Comparison of ENCODE assay signal across 16 mouse cellular contexts in the genomic region with DNA sequence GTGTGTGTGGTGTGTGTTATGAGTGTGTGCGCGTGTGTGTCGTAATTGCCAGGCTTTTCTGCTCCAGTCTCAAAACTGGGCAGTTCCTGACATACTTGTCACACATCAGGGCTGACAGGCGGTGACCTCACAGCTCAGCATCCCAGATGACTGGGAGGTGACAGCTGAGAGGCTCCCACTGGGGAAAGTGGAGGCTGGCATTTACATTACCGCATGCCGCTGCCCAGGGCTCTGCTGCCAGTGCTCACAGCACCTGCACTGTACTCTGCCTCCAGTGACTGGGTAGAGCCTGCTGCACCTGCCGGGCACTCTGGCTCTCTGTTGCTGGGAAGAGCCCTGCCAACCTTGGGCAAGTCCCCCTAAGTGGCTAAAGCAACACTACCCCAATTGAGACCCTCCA. TPM values are rescaled to one million over a fixed set of nuclear protein-coding genes. Genes with fewer than 3 reads are reported as not detected.
"Had no signal": no experiment of that assay in that cellular context is flagged by ENCODE, and none has a peak within 500 bp of the region (broad histone marks: within the 10 kb centered on the region; RNA-seq: fewer than 3 reads in every experiment).

No protein-coding gene starts in this region.

- H3K4me2 ChIP-seq: limb, embryonic 13.5 days; liver, embryonic 15.5 days; lung, embryonic 14.5 days; midbrain, embryonic 11.5 days; neural tube, embryonic 15.5 days had no signal

- DNase-seq: kidney, adult 11 months; kidney, adult 9 months; kidney, postnatal 14 days; layer of hippocampus, adult 9-11 months; layer of hippocampus, postnatal 36 days; left cerebral cortex, postnatal 4 days; lung, embryonic 14.5 days; lung, postnatal 10 days had no signal

- H3K9me3 ChIP-seq: limb, embryonic 13.5 days; liver, embryonic 15.5 days; neural tube, embryonic 15.5 days had no signal

- H3K9ac ChIP-seq: limb, embryonic 13.5 days; liver, embryonic 15.5 days; lung, embryonic 14.5 days; neural tube, embryonic 15.5 days had no signal

- H3K27me3 ChIP-seq: neural tube, embryonic 15.5 days had no signal

- H3K4me3 ChIP-seq: limb, embryonic 13.5 days; liver, embryonic 15.5 days; myocyte; neural tube, embryonic 15.5 days had no signal

- H3K27ac ChIP-seq: limb, embryonic 13.5 days; neural tube, embryonic 15.5 days had no signal

- H3K36me3 ChIP-seq: limb, embryonic 13.5 days; liver, embryonic 15.5 days; neural tube, embryonic 15.5 days had no signal

RNA-seq across cellular contexts. Expression of gene Fam241b, which starts 47.1 kb away (rescaled TPM):
- total RNA-seq: megakaryocyte, adult 5-6 weeks had no signal

RNA-seq across cellular contexts. Expression of gene Neurog3, which starts 57.9 kb away (rescaled TPM):
- total RNA-seq: layer of hippocampus, postnatal 36 days; left cerebral cortex, postnatal 10 days; left cerebral cortex, postnatal 4 days; liver, adult 2 months; megakaryocyte, adult 5-6 weeks had no signal
- polyA plus RNA-seq: limb, embryonic 13.5 days; liver, adult 2 months; liver, embryonic 15.5 days; lung, embryonic 14.5 days; myocyte had no signal
